Mouse (Mus musculus) midbrain, embryonic 11.5 days (tissue): Measurements from ENCODE around the gene Cldn15. TPM values are rescaled to one million over a fixed set of nuclear protein-coding genes. Genes with fewer than 3 reads are reported as not detected.
"Not testable (repeated sequence)": the region's sequence is repeated elsewhere in the genome, so short reads cannot be mapped to it uniquely, and the experiment has no call there.

Source experiments
- ATAC-seq: fragments of 200-750 bp; cut with Nextera tagmentation; 2 replicates; pipeline ENCODE4 v1.8.0; 2017; ENCODE audit warnings: moderate TSS enrichment, moderate library complexity; ENCODE audit not compliant: low FRiP score
- DNase-seq: peaks from one replicate; pipeline ENCODE4 v3.0.0; 2015; ENCODE audit warnings: low spot score; ENCODE audit errors: missing footprints
- H3K27ac ChIP-seq: fragments of 300-500 bp; sonication (generic); 2 replicates; pipeline ENCODE4 v1.5.1; 2014; ENCODE audit warnings: low read depth, low read length
- H3K27me3 ChIP-seq: fragments of 300-500 bp; sonication (generic); 2 replicates; pipeline ENCODE4 v1.6.1; 2014; ENCODE audit warnings: mild to moderate bottlenecking, low read length, moderate library complexity, mixed read lengths; ENCODE audit not compliant: control insufficient read depth, insufficient read depth
- H3K36me3 ChIP-seq: fragments of 300-500 bp; sonication (generic); 2 replicates; pipeline ENCODE4 v1.6.1; 2014; ENCODE audit warnings: mild to moderate bottlenecking, low read length, moderate library complexity, mixed read lengths; ENCODE audit not compliant: control insufficient read depth, insufficient read depth
- H3K4me1 ChIP-seq: fragments of 300-500 bp; sonication (generic); 2 replicates; pipeline ENCODE4 v1.6.1; 2014; ENCODE audit warnings: low read length; ENCODE audit not compliant: control insufficient read depth, insufficient read depth
- H3K4me2 ChIP-seq: fragments of 300-500 bp; sonication (generic); 2 replicates; pipeline ENCODE4 v1.6.1; 2014; ENCODE audit warnings: mild to moderate bottlenecking, moderate library complexity
- H3K4me3 ChIP-seq: fragments of 300-500 bp; sonication (generic); 2 replicates; pipeline ENCODE4 v1.5.1; 2014; ENCODE audit warnings: low read depth, low read length
- H3K9ac ChIP-seq: fragments of 300-500 bp; sonication (generic); 2 replicates; pipeline ENCODE4 v1.6.1; 2014; ENCODE audit warnings: low read length
- H3K9me3 ChIP-seq: fragments of 300-500 bp; sonication (generic); 2 replicates; pipeline ENCODE4 v1.6.1; 2016; ENCODE audit warnings: low read length; ENCODE audit not compliant: control insufficient read depth
- WGBS: fragments of 180-500 bp; shearing (Covaris S2); extraction: QIAGEN DNeasy Blood & Tissue Kit; methylation state at CpG from one replicate; pipeline ENCODE4 v1.1.7; 2014; 5-methylcytosine and 5-hydroxymethylcytosine counted together
- polyA plus RNA-seq: library from polyadenylated mRNA; unstranded; fragments of >200 nt; fragmentation: Nextera tagmentation; extraction: Ambion mirVana; gene quantifications from 2 replicates; pipeline ENCODE4 v1.2.1, GENCODE M21; 2014

Cldn15 gene
- polyA plus RNA-seq, 1 experiment from 2014 or later, result 0.22 TPM

DNA sequence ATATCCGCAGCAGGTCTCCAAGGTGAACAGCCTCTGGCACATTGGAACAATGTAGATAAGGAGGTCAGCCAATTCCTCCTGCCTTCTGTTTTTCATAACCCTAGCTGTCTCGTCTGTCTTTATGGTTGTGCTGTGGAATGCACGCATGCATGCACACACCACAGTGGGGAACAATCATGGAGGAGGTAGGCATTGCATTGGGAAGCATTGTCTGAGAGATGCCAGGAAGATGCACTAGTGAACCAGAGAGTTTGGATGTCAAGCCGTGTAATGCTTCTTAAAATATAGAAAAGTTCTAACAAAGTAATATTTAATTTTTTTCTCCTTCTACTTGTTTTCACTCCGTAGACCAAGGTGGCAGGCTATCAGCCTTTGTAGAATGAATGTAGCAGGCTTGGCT, 33.5 kb upstream of the Cldn15 start:
- no peak for ATAC-seq
- no peaks in the 10 kb centered on the region for H3K4me1 ChIP-seq
- WGBS, result 87% methylated on average over 5 of the region's 5 CpGs
- no peaks in the 10 kb centered on the region for H3K36me3 ChIP-seq
- no peak overlapping the region for H3K9ac ChIP-seq
- H3K27ac ChIP-seq, result no peak overlapping the region
- H3K4me2 ChIP-seq, result no peak overlapping the region
- no peaks in the 10 kb centered on the region for H3K9me3 ChIP-seq
- no peaks in the 10 kb centered on the region for H3K27me3 ChIP-seq
- no peak overlapping the region for H3K4me3 ChIP-seq
- no peak for DNase-seq

DNA sequence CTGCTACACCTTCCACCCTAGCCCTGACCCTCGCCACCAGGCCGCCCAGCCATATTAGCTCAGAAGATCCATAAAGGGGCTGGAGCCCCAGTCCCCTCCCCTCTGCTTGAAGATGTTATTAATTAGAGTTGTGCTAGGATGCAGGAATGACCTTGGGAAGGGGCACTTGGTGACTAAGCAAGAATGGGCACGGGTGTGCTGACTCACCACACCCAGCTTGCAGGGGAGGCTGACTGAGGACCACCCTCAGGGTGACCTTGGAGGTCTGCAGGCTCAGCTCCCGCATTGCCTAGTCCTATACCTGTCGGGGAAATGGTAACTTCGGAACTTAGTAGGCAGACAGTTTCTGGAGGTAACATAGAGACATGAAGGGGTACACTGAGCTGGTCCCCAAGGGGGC, 32.5 kb upstream of the Cldn15 start:
- ATAC-seq (no peak), DNase-seq (no peak)

DNA sequence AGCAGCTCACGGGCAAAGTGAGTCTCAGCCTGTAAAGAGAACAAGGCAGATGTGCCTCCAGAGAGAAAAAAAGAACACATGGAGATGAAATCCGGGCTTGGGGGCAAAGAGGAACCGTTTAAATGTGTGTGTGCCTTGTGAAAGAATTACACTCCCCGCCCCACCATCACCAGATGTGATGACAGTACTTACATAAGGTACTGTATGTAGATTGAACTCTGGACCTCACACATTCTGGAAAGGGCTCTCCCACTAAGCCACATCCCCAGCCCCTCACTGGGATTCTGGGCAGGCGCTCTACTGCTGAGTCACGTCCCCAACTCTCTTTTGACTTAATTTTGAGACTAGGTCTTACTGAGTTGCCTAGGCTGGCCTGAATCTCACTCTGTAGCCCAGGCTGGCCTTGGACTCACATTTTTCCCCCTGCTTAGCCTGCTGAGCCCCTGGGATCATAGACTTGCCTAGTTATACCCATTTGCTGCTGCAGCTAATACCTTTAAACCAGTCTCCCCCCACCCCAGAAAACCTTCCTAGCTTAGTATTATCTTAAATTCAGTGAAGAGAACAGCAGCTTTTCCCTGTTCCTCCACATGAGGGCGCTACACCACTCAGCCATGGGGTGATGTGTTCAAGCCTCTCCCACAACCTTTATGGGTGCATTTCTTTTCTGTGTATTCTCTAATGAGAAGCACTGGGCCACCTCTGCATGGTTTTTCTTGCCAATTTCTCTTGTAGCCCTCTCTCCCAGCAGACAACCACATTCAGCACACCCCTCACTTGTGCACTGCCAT, 30.3 kb upstream of the Cldn15 start:
- H3K9ac ChIP-seq, result no peak overlapping the region
- H3K4me2 ChIP-seq, result no peak overlapping the region
- no peaks in the 10 kb centered on the region for H3K36me3 ChIP-seq
- no peaks in the 10 kb centered on the region for H3K27me3 ChIP-seq
- no peak for ATAC-seq
- 67% methylated on average over 7 of the region's 7 CpGs for WGBS
- peak; percentile 45 for DNase-seq
- H3K4me3 ChIP-seq, result no peak overlapping the region
- no peaks in the 10 kb centered on the region for H3K4me1 ChIP-seq
- H3K9me3 ChIP-seq, result no peaks in the 10 kb centered on the region
- H3K27ac ChIP-seq, result no peak overlapping the region

More for the DNA sequence above, 32.5 kb upstream of the Cldn15 start:
- no peaks in the 10 kb centered on the region for H3K4me1 ChIP-seq
- H3K4me2 ChIP-seq, result no peak overlapping the region
- 85% methylated on average over 6 of the region's 6 CpGs for WGBS
- no peak overlapping the region for H3K4me3 ChIP-seq
- no peaks in the 10 kb centered on the region for H3K36me3 ChIP-seq
- H3K27ac ChIP-seq, result no peak overlapping the region
- H3K9ac ChIP-seq, result no peak overlapping the region
- H3K9me3 ChIP-seq, result no peaks in the 10 kb centered on the region
- no peaks in the 10 kb centered on the region for H3K27me3 ChIP-seq

DNA sequence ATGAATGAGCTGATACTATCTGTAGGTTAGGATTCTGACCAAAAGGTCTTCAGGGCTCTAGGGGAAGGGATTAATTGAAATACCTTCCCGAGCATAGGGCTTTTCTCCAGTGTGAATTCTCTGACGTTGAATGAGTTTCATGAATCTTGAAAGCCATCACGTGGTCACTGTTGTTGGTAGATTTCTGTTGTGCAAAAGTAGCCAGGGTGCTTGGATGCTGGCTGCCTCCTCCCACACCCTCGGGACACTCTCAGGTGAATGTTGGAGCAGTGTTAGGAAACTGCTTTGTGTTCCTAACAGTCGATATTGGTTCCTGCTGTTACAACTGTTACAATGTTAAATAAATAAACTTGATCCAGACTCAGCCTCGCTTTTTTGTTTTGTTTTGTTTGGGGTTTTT, 29.7 kb upstream of the Cldn15 start:
- no peaks in the 10 kb centered on the region for H3K4me1 ChIP-seq
- H3K27me3 ChIP-seq, result no peaks in the 10 kb centered on the region
- DNase-seq, result peak; percentile 33
- no peak for ATAC-seq
- H3K27ac ChIP-seq, result no peak overlapping the region
- WGBS, result 84% methylated on average over 6 of the region's 6 CpGs
- H3K36me3 ChIP-seq, result no peaks in the 10 kb centered on the region
- H3K9me3 ChIP-seq, result no peaks in the 10 kb centered on the region
- no peak overlapping the region for H3K4me2 ChIP-seq
- H3K4me3 ChIP-seq, result no peak overlapping the region
- no peak overlapping the region for H3K9ac ChIP-seq

DNA sequence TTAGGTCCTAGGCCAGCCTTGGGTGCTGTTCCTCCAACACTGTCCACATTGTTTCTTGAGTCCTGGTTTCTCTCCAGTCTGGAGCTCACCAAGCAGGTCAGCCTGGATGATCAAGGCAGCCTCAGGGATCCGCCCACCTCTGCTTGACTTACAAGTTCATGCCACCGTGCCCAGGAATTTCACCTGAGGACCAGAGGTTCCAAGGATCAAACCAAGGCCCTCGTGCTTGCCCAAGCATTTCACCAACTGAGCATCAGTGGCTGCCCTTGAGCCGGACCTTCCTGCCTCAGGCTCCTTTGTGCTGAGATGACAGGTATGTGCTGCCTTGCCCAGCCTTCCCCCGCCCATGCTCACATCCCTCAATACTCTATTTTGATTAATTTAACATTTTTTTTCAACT, 28.8 kb upstream of the Cldn15 start:
- ATAC-seq (no peak), DNase-seq (peak; percentile 44)
- H3K4me1 ChIP-seq, result no peaks in the 10 kb centered on the region
- H3K9ac ChIP-seq, result no peak overlapping the region
- no peaks in the 10 kb centered on the region for H3K36me3 ChIP-seq
- no peak overlapping the region for H3K27ac ChIP-seq
- 91% methylated on average over 5 of the region's 5 CpGs for WGBS
- no peak overlapping the region for H3K4me3 ChIP-seq
- no peak overlapping the region for H3K4me2 ChIP-seq
- no peaks in the 10 kb centered on the region for H3K9me3 ChIP-seq
- H3K27me3 ChIP-seq, result no peaks in the 10 kb centered on the region

DNA sequence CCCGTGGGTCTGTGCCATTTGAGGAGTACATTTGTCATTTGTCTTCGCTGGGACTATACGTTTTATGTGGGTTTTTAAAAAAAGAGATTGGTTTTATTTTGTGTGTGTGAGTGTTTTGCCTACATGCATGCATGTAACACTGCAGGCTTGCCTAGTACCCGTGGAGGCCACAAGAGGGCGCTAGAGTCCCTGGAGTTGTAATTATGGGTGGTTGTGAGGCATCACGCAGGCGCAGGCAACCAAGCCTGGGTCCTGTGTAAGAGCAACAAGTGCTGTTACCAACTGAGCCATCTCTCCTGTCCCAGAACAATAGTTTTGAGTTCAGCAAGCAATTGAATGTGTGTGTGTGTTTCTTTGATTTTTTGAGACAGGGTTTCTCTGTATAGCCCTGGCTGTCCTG, 27.1 kb upstream of the Cldn15 start:
- no peak overlapping the region for H3K4me3 ChIP-seq
- 67% methylated on average over 7 of the region's 7 CpGs for WGBS
- H3K4me2 ChIP-seq, result no peak overlapping the region
- H3K9me3 ChIP-seq, result no peaks in the 10 kb centered on the region
- no peaks in the 10 kb centered on the region for H3K27me3 ChIP-seq
- H3K4me1 ChIP-seq, result no peaks in the 10 kb centered on the region
- no peak overlapping the region for H3K27ac ChIP-seq
- no peak for ATAC-seq
- no peaks in the 10 kb centered on the region for H3K36me3 ChIP-seq
- peak; percentile 75 for DNase-seq
- H3K9ac ChIP-seq, result no peak overlapping the region

DNA sequence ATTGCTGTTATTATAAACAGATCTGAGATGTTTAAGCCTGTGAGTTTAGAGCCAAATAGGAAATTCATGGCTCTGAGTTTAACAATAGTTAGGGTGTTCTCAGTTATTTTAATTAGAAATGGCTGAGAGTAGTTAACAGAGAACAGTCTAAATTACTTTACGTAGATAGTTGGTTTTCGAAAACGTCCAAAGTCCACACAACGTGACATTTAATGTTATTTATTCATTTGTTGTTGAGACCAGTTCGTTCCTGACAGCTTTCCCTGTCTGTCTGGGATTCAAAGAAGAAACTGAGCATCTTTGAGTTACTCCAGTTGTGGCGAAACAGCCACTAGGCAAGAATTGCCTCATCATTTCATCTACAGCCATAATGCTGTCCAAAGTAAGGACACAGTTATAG, 26.4 kb upstream of the Cldn15 start:
- not testable (repeated sequence) for ATAC-seq

DNA sequence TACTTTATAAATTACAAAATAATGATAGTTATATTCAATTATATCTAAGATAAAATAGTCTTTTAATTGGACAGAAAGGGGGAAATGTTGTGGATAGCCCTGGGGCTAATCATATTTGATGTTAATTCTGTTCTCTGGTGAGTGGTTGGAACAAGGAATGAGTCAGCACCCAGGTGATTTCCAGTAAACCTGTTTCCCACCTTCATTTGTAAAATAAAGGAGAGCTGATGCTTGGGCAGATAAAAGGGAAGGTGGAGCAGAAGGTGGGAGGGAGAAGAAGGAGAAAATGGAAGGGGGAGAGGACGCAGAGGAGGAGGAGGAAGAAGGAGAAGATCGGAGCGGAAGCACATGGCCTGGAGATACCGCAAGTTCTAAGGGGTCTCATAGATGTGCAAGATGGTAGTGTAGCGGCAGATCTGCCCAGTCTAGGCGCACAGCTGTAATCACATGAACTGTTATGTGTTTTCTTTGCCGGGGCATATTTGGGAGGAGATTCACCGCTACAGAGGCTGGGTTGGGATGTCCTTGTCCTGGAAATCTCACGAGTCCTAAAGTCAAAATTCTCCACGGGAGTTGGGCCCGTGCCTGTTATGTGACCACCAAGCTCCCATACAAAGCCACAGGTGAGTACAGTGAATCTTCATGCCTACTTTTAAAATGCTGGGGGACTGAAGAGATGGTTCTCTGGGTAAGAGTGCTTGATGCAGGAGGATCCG, 25.4 kb upstream of the Cldn15 start:
- WGBS, result 87% methylated on average over 12 of the region's 12 CpGs
- no peak for ATAC-seq

More for the DNA sequence above, 26.4 kb upstream of the Cldn15 start:
- H3K9ac ChIP-seq, H3K27ac ChIP-seq, DNase-seq, H3K4me1 ChIP-seq, H3K9me3 ChIP-seq, H3K4me3 ChIP-seq, H3K27me3 ChIP-seq, H3K36me3 ChIP-seq, H3K4me2 ChIP-seq: not testable (repeated sequence)
- 89% methylated on average over 6 of the region's 6 CpGs for WGBS

DNA sequence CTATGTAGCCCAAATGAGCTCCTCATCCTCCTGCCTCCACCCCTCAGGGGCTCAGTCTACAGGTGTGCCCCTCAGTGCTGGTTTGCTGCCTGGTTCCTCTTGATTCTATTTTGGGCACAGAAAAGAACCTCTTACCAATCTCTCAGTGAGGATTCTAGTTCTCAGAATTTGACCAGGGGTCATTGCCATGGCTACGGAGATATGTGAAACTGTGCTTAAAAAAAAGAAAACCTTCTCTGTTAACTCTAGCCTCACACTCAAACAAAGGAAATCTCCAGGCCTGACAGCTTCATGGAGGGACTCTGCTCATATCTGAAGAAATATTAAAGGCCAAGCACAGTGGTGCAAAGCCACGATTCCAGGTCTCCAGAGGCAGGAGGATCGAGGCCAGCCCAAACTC, 23.6 kb upstream of the Cldn15 start:
- no peak overlapping the region for H3K4me2 ChIP-seq
- H3K4me3 ChIP-seq, result no peak overlapping the region
- H3K9ac ChIP-seq, result no peak overlapping the region
- no peak overlapping the region for H3K27ac ChIP-seq
- ATAC-seq (no peak), DNase-seq (no peak)
- no peaks in the 10 kb centered on the region for H3K27me3 ChIP-seq
- H3K4me1 ChIP-seq, result no peaks in the 10 kb centered on the region
- H3K36me3 ChIP-seq, result no peaks in the 10 kb centered on the region
- WGBS, result 79% methylated on average over 3 of the region's 3 CpGs
- H3K9me3 ChIP-seq, result no peaks in the 10 kb centered on the region

More for the DNA sequence above, 25.4 kb upstream of the Cldn15 start:
- no peak overlapping the region for H3K4me3 ChIP-seq
- no peaks in the 10 kb centered on the region for H3K36me3 ChIP-seq
- peak; percentile 28 for DNase-seq
- H3K4me1 ChIP-seq, result no peaks in the 10 kb centered on the region
- no peaks in the 10 kb centered on the region for H3K9me3 ChIP-seq
- no peak overlapping the region for H3K9ac ChIP-seq
- no peak overlapping the region for H3K27ac ChIP-seq
- H3K4me2 ChIP-seq, result no peak overlapping the region
- H3K27me3 ChIP-seq, result no peaks in the 10 kb centered on the region
